Mouse (Mus musculus) lung, embryonic 14.5 days (tissue): ENCODE data around the gene Sorbs1. TPM values are rescaled to one million over a fixed set of nuclear protein-coding genes. Genes with fewer than 3 reads are reported as not detected.

ENCODE experiments used
- ATAC-seq: fragments of 200-750 bp; cut with Nextera tagmentation; 2 replicates; pipeline ENCODE4 v1.8.0; 2017; ENCODE audit warnings: mild to moderate bottlenecking, moderate TSS enrichment, moderate library complexity; ENCODE audit not compliant: insufficient read depth
- DNase-seq: peaks from one replicate; pipeline ENCODE4 v3.0.0-alpha.2; 2015
- H3K27ac ChIP-seq: fragments of 300-500 bp; sonication (generic); 2 replicates; pipeline ENCODE4 v1.5.1; 2014; ENCODE audit warnings: low read depth, mild to moderate bottlenecking, moderate library complexity
- H3K27me3 ChIP-seq: fragments of 300-500 bp; sonication (generic); 2 replicates; pipeline ENCODE4 v1.6.1; 2014; ENCODE audit warnings: low read length, control low read depth; ENCODE audit not compliant: insufficient read depth
- H3K36me3 ChIP-seq: fragments of 300-500 bp; sonication (generic); 2 replicates; pipeline ENCODE4 v1.6.1; 2014; ENCODE audit warnings: control low read depth; ENCODE audit not compliant: insufficient read depth
- H3K4me1 ChIP-seq: fragments of 300-500 bp; sonication (generic); 2 replicates; pipeline ENCODE4 v1.6.1; 2014; ENCODE audit warnings: antibody characterized with exemption, control low read depth; ENCODE audit not compliant: insufficient read depth
- H3K4me2 ChIP-seq: fragments of 300-500 bp; sonication (generic); 2 replicates; pipeline ENCODE4 v1.6.1; 2014; ENCODE audit warnings: mild to moderate bottlenecking
- H3K4me3 ChIP-seq: fragments of 300-500 bp; sonication (generic); 2 replicates; pipeline ENCODE4 v1.5.1; 2014; ENCODE audit warnings: low read depth, low read length
- H3K9ac ChIP-seq: fragments of 300-500 bp; sonication (generic); 2 replicates; pipeline ENCODE4 v1.6.1; 2014
- H3K9me3 ChIP-seq: fragments of 300-500 bp; sonication (generic); 2 replicates; pipeline ENCODE4 v1.6.1; 2016; ENCODE audit warnings: low read depth, low read length, control low read depth
- CTCF ChIP-seq: IDR thresholded peaks from 2 replicates; pipeline ENCODE4 v1.5.1; 2016; ENCODE audit warnings: antibody characterized with exemption, low read depth
- WGBS: fragments of 180-500 bp; shearing (Covaris S2); extraction: QIAGEN DNeasy Blood & Tissue Kit; methylation state at CpG from one replicate; pipeline ENCODE4 v1.1.7; 2014; 5-methylcytosine and 5-hydroxymethylcytosine counted together
- polyA plus RNA-seq: library from polyadenylated mRNA; unstranded; fragments of >200 nt; fragmentation: Nextera tagmentation; extraction: Ambion mirVana; gene quantifications from 2 replicates; pipeline ENCODE4 v1.2.1, GENCODE M21; 2014

Gene Sorbs1
- polyA plus RNA-seq, 1 experiment from 2014 or later = 46.6 TPM

DNA sequence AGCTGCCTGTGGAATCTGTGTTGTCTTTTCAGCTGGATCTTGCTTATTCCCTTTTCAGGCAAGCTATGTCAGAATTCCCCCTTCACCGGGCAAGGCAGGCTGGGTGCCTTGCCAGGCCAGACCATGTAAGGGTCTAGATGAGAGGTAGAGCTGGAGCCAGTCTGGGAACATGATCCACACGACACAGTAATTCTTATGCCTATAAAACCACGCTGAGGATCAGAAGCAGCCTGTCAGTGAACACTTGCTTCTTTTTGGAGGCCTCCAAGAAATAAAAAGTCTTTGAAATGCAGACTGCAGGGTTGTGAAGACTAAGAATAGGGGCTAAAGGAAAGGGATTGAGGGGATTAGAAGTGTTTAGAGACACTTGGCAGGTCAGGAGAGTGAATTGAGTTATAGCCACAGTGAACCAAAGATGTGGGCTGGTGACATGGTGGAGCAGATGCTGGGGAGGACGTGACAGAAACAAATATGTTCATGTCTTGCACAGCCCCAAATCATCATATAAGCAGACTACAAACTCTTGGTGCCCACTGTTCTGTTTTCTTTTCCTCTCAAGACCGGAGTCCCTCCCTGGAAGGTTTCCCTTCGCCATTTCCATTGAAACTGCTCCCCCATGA lies 36.0 kb upstream of the Sorbs1 start:
- DNase-seq = no peak
- Histone ChIP-seq H3K4me2 (no peak overlapping the region), H3K9me3 (no peaks in the 10 kb centered on the region), H3K4me1 (no peaks in the 10 kb centered on the region), H3K27ac (peak overlapping the region; percentile 48; the same call in 1 of the 2 replicates), H3K9ac (no peak overlapping the region), H3K27me3 (no peaks in the 10 kb centered on the region), H3K36me3 (peaks cover 44% of the 10 kb centered on the region), H3K4me3 (no peak overlapping the region)
- no peak for TF ChIP-seq CTCF
- WGBS = 48% methylated on average over 6 of the region's 6 CpGs
- ATAC-seq = no peak

DNA sequence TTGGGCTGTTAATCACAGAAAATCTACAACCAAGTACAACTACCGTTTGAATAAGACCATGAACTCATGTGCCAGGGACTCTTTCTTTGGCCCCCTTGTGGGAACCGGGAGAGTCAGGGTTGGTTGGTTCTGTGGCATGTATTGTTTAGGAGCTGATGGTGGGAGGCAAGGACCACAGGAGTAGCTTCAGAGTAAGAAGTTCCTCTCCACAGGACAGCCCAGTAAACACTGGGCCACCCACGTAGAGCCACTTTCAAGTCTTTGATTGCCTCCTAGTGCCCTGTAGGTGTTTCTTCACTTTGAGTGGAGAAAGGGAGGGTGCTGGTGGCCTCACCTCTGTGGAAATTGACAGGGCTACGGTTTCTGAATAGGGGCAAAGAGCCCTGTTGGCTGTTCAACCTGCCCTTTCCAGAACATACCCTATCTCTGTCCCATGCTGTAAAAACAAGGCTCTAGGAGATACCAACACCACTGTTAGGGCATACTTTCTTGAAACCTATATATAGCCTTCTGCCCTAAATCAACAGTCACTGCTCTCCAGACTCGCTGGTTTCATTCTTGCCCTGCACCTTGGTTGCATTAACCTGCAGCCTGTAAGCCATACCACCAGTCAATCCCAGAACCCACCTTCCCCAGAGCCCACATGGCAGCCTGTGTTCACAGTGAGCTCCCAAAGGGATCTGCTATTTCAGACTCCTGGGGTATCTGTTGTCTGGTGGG lies 35.4 kb upstream of the Sorbs1 start:
- H3K9ac ChIP-seq = no peak overlapping the region
- H3K4me2 ChIP-seq = no peak overlapping the region
- H3K4me1 ChIP-seq = no peaks in the 10 kb centered on the region
- H3K36me3 ChIP-seq = peaks cover 38% of the 10 kb centered on the region
- WGBS = 25% methylated on average over 5 of the region's 5 CpGs
- H3K27me3 ChIP-seq = no peaks in the 10 kb centered on the region
- DNase-seq (peak; percentile 41), ATAC-seq (no peak)
- 0 out of 2 replicates have a peak, but pooled peaks have one; percentile 7 for TF ChIP-seq CTCF
- H3K27ac ChIP-seq = peak overlapping the region; percentile 44; the same call in 1 of the 2 replicates
- no peak overlapping the region for H3K4me3 ChIP-seq
- H3K9me3 ChIP-seq = no peaks in the 10 kb centered on the region

DNA sequence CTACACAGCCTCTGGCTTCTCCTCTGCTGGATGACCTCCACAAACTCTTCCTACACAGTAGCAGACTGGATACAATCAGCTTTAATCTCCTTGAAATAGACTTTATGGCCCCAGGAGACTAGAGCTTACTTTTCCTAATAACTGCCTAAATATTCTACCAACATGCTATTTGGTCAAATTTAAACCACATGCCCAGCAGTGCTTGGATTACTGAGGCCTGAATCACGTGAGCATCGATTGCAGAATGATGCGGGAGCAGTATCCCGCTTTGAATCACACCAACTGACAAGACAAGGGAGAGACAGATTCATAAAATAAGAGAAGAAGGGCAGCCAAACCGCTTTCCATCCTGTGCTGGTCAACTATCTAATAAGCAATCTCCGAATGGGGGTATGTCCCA lies 34.8 kb upstream of the Sorbs1 start:
- no peak overlapping the region for H3K27ac ChIP-seq

DNA sequence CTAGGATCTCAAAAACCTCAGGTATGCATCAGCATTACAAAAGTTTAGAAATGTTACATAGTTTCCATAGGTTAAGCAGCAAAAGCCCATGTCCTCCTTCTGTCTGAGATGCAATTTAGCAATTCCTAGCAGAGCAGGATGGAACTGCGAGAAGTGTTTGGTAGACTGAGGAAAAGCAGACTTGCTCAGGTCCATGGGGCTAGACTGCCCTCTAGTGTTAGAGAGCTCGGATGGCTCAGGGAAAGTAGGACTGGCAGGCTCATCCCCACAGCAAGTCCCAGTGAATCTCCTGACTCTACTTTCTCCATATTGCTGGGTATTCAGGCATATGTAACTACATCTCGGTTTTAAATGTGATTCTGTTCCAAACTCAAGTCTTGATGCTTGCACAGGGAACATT lies 31.3 kb upstream of the Sorbs1 start:
- H3K27ac ChIP-seq = no peak overlapping the region
- H3K9me3 ChIP-seq = no peaks in the 10 kb centered on the region
- ATAC-seq = 0 out of 2 replicates have a peak, but pooled peaks have one; percentile 54
- H3K4me1 ChIP-seq = no peaks in the 10 kb centered on the region
- H3K4me3 ChIP-seq = no peak overlapping the region
- H3K4me2 ChIP-seq = no peak overlapping the region
- no peaks in the 10 kb centered on the region for H3K27me3 ChIP-seq
- peak; percentile 91 for DNase-seq
- H3K36me3 ChIP-seq = no peaks in the 10 kb centered on the region
- 6% methylated on average over 3 of the region's 3 CpGs for WGBS
- peak; percentile 94 for TF ChIP-seq CTCF
- no peak overlapping the region for H3K9ac ChIP-seq

More for the DNA sequence above, 34.8 kb upstream of the Sorbs1 start:
- no peaks in the 10 kb centered on the region for H3K9me3 ChIP-seq
- 83% methylated on average over 6 of the region's 6 CpGs for WGBS
- H3K9ac ChIP-seq = no peak overlapping the region
- H3K4me3 ChIP-seq = no peak overlapping the region
- ATAC-seq (no peak), DNase-seq (no peak)
- H3K36me3 ChIP-seq = peaks cover 32% of the 10 kb centered on the region
- no peak for TF ChIP-seq CTCF
- no peak overlapping the region for H3K4me2 ChIP-seq
- H3K27me3 ChIP-seq = no peaks in the 10 kb centered on the region
- no peaks in the 10 kb centered on the region for H3K4me1 ChIP-seq

DNA sequence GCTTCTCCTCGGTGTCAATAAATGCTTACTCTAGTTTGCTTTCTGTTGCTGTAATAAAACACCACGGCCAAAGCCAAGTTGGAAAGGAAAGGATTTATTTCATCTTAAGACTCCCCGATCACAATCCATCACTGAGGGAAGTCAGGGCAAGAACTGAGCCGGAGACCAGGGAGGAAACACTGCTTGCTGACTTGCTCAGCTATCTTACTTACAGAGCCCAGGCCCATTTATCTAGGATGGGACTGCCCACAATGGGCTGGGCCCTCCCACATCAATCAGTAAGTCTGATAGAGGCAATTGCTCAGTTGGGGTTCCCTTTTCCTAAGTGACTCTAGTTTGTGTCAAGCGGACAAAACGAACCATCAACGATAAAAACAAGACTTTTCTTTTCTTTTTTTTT lies 29.2 kb upstream of the Sorbs1 start:
- no peaks in the 10 kb centered on the region for H3K9me3 ChIP-seq
- H3K4me3 ChIP-seq = no peak overlapping the region
- H3K36me3 ChIP-seq = no peaks in the 10 kb centered on the region
- DNase-seq (no peak), ATAC-seq (no peak)
- no peak overlapping the region for H3K27ac ChIP-seq
- no peaks in the 10 kb centered on the region for H3K4me1 ChIP-seq
- H3K4me2 ChIP-seq = no peak overlapping the region
- H3K27me3 ChIP-seq = no peaks in the 10 kb centered on the region
- H3K9ac ChIP-seq = no peak overlapping the region
- whole genome bisulfite sequencing = 71% methylated on average over 7 of the region's 7 CpGs
- no peak for TF ChIP-seq CTCF

DNA sequence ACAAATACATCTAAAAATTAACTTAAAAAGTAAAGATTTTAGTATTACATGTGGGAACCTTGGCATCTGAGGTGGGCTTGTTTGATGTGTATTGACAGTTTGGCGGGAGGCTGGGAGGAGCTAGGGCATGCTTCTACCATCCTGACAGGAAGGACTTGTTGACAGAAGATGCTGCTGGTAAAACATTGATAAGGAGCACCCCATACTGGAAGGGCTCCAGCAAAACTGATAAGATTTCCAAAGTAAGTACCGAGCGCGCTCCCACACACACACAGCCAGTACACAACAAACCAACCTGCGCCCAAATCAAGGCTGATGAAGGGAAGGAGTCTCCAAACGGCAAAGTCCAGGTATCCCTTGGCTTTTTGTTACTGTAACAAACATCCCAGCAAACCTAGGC lies 22.9 kb upstream of the Sorbs1 start:
- TF ChIP-seq CTCF = no peak
- H3K9ac ChIP-seq = no peak overlapping the region
- no peak overlapping the region for H3K27ac ChIP-seq
- H3K4me2 ChIP-seq = no peak overlapping the region
- H3K27me3 ChIP-seq = no peaks in the 10 kb centered on the region
- no peak overlapping the region for H3K4me3 ChIP-seq
- DNase-seq = no peak
- H3K9me3 ChIP-seq = no peaks in the 10 kb centered on the region
- ATAC-seq = no peak
- no peaks in the 10 kb centered on the region for H3K4me1 ChIP-seq
- H3K36me3 ChIP-seq = no peaks in the 10 kb centered on the region
- WGBS = 59% methylated on average over 6 of the region's 6 CpGs

DNA sequence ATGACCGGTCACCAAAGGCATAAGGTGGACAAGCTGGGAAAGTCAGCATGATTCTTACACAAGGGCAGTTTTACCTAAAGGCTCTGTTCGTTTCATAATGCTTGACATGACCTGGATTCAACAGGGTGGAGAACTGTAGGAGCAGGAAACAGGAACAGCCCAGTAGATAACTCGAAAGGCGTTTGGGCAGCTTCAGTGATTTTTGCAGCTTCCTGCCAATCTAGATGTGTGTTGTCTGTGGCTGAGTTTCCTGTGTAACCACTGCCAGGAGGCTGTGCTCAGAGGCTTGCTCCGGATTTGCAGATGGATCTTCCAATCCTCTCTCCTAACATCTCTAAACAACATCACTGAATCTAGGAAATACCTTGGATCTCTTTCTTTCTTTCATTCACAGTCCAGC lies 18.9 kb upstream of the Sorbs1 start:
- ATAC-seq (no peak), DNase-seq (no peak)
- Histone ChIP-seq H3K4me3 (no peak overlapping the region), H3K4me2 (no peak overlapping the region), H3K9me3 (no peaks in the 10 kb centered on the region), H3K36me3 (no peaks in the 10 kb centered on the region), H3K27ac (no peak overlapping the region), H3K4me1 (no peaks in the 10 kb centered on the region), H3K9ac (no peak overlapping the region), H3K27me3 (no peaks in the 10 kb centered on the region)
- no peak for TF ChIP-seq CTCF
- WGBS = 64% methylated on average over 5 of the region's 5 CpGs
